Mouse (Mus musculus) bone marrow, adult 2 months (tissue): ENCODE measurements at regions not wholly inside any gene's neighbourhood (a gene's known extent, or its start where the extent isn't known, plus 50 kb on each side); places are given as distances from the start of the nearest gene placed in this dataset.

Experiments
- H3K27ac ChIP-seq: fragments of 200-500 bp; 2 replicates; pipeline ENCODE4 v1.5.1; 2012; ENCODE audit warnings: low read depth, mild to moderate bottlenecking, control low read depth, inconsistent platforms, low read length; ENCODE audit not compliant: control insufficient read depth, poor library complexity, insufficient read depth
- H3K4me1 ChIP-seq: fragments of 200-500 bp; 2 replicates; pipeline ENCODE4 v1.6.1; 2011; ENCODE audit warnings: low read length; ENCODE audit not compliant: control insufficient read depth, insufficient read depth
- H3K4me3 ChIP-seq: fragments of 200-500 bp; replicated peaks from 2 replicates; pipeline ENCODE3; 2011; ENCODE audit warnings: mild to moderate bottlenecking, low read depth, low read length, control low read depth; ENCODE audit not compliant: control insufficient read depth
- CTCF ChIP-seq: fragments of 200-500 bp; IDR thresholded peaks from 2 replicates; pipeline ENCODE4 v1.5.1; 2011; ENCODE audit warnings: low read length, control low read depth; ENCODE audit not compliant: control insufficient read depth, insufficient read depth
- POLR2A ChIP-seq: fragments of 200-500 bp; IDR thresholded peaks from 2 replicates; pipeline ENCODE4 v1.6.1; 2011; ENCODE audit warnings: low read depth, mild to moderate bottlenecking, control low read depth, low read length, borderline replicate concordance; ENCODE audit not compliant: control insufficient read depth
- WGBS: fragments of 180-500 bp; shearing (Covaris S2); methylation state at CpG from one replicate; pipeline ENCODE4 v1.1.7; 2018; 5-methylcytosine and 5-hydroxymethylcytosine counted together

- H3K4me1 ChIP-seq = no peaks in the 10 kb centered on the region
- WGBS = 67% methylated on average over 13 of the region's 13 CpGs
- H3K27ac ChIP-seq = no peak overlapping the region
- TF ChIP-seq CTCF (no peak), POLR2A (no peak)
- no peak overlapping the region for H3K4me3 ChIP-seq
Observed at GRCm38 (mm10) chr5:74879098-74880047, 165.2 kb downstream of the Chic2 start.

GRCm38 (mm10) chr5:74877595-74877994 lies 167.0 kb downstream of the Chic2 start:
- Histone ChIP-seq H3K4me3 (no peak overlapping the region), H3K4me1 (no peaks in the 10 kb centered on the region), H3K27ac (no peak overlapping the region; the same call in 1 of the 2 replicates)
- TF ChIP-seq POLR2A (no peak), CTCF (no peak)
- WGBS = 81% methylated on average over 5 of the region's 5 CpGs

- no peak overlapping the region for H3K4me3 ChIP-seq
- H3K27ac ChIP-seq = no peak overlapping the region
- no peaks in the 10 kb centered on the region for H3K4me1 ChIP-seq
- WGBS = 66% methylated on average over 6 of the region's 6 CpGs
- TF ChIP-seq POLR2A (no peak), CTCF (no peak)
Observed at GRCm38 (mm10) chr5:74877185-74877584, 167.4 kb downstream of the Chic2 start.

- WGBS = 73% methylated on average over 6 of the region's 6 CpGs
- H3K27ac ChIP-seq = no peak overlapping the region
- TF ChIP-seq POLR2A (no peak), CTCF (no peak)
Observed at GRCm38 (mm10) chr5:74874691-74875090, 169.9 kb downstream of the Chic2 start.

GRCm38 (mm10) chr5:74870615-74871014 lies 167.9 kb upstream of the Lnx1 start:
- TF ChIP-seq POLR2A (no peak), CTCF (no peak)
- no peaks in the 10 kb centered on the region for H3K4me1 ChIP-seq
- no peak overlapping the region for H3K4me3 ChIP-seq
- H3K27ac ChIP-seq = no peak overlapping the region
- WGBS = 78% methylated on average over 12 of the region's 12 CpGs

More at GRCm38 (mm10) chr5:74874691-74875090, 169.9 kb downstream of the Chic2 start:
- Histone ChIP-seq H3K4me3 (no peak overlapping the region), H3K4me1 (no peaks in the 10 kb centered on the region)

- no peak overlapping the region for H3K4me3 ChIP-seq
- 87% methylated on average over 11 of the region's 11 CpGs for WGBS
- TF ChIP-seq CTCF = no peak
- no peak for TF ChIP-seq POLR2A
- H3K4me1 ChIP-seq = no peaks in the 10 kb centered on the region
- no peak overlapping the region for H3K27ac ChIP-seq
Observed at GRCm38 (mm10) chr5:74867113-74867785, 164.5 kb upstream of the Lnx1 start.

- WGBS = 45% methylated on average over 7 of the region's 7 CpGs
- no peak for TF ChIP-seq POLR2A
- no peak for TF ChIP-seq CTCF
- no peaks in the 10 kb centered on the region for H3K4me1 ChIP-seq
Observed at GRCm38 (mm10) chr5:74866697-74867096, 164.0 kb upstream of the Lnx1 start.

GRCm38 (mm10) chr5:74865446-74865845 lies 162.7 kb upstream of the Lnx1 start:
- Histone ChIP-seq H3K4me3 (no peak overlapping the region), H3K4me1 (no peaks in the 10 kb centered on the region), H3K27ac (no peak overlapping the region)
- WGBS = 89% methylated on average over 9 of the region's 9 CpGs
- TF ChIP-seq CTCF (no peak), POLR2A (no peak)

More at GRCm38 (mm10) chr5:74866697-74867096, 164.0 kb upstream of the Lnx1 start:
- Histone ChIP-seq H3K27ac (no peak overlapping the region), H3K4me3 (no peak overlapping the region)
